Comparison of ENCODE assay signal across 8 mouse cellular contexts in the genomic region with DNA sequence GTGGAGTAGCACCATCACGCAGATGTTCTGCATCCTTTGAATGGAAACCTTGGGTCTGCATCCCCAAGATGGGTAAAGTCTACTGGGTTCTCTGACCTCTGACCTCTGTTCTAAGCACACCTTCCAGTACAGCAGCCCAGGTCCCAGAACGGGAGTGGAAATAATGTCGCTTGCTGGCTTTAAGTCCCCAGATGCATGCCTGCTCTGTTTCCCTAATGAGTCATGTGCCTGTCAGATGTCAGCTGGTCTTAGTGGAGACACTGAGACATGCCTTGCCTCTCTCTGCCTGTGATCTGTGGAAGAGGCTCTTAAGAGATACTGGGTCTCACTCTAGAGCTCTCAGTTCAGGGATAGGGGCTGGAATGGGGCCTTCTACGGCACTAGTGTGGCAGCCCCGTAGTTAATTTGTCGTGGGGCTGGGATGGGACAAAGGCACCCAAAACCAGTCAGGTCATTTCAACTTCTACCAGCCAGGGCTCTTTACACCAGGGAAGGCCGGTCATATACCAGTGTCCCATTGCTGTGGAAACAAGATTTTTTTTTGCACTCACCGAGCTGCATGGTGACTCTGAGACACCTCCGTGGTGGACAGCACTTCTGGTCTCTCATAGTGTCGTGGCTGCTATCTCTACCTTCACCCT.
DNase-seq lines count a peak whose midpoint lies in the region; ATAC-seq lines count a peak whose summit lies in the region.

No protein-coding gene starts in this region.

- H3K27ac ChIP-seq in embryonic facial prominence, embryonic 11.5 days (replicated peaks; ENCODE audit: low read depth, low read length): peak overlapping the region; percentile 91
- peak overlapping the region; percentile 99 for H3K27ac ChIP-seq in hindbrain, embryonic 15.5 days (replicated peaks)
- peak overlapping the region; percentile 100 for H3K27ac ChIP-seq in neural tube, embryonic 14.5 days (ENCODE audit: low read depth, low read length)

- ATAC-seq in embryonic facial prominence, embryonic 11.5 days (replicated peaks; ENCODE audit: insufficient number of reproducible peaks, low FRiP score, low TSS enrichment, low read depth): 0 out of 2 replicates have a peak, but pooled peaks have one; percentile 7
- ATAC-seq in hindbrain, embryonic 15.5 days (ENCODE audit: low FRiP score, low read depth): no peak
- peak; percentile 3 for ATAC-seq in neural tube, embryonic 14.5 days (ENCODE audit: low read depth)

- no peaks in the 10 kb centered on the region for H3K27me3 ChIP-seq in embryonic facial prominence, embryonic 11.5 days (ENCODE audit: control insufficient read depth, insufficient read depth, low read length)
- H3K27me3 ChIP-seq in hindbrain, embryonic 15.5 days: no peaks in the 10 kb centered on the region
- H3K27me3 ChIP-seq in neural tube, embryonic 14.5 days (ENCODE audit: control insufficient read depth, insufficient read depth, low read length): no peaks in the 10 kb centered on the region

- H3K9me3 ChIP-seq in embryonic facial prominence, embryonic 11.5 days (replicated peaks; ENCODE audit: control insufficient read depth, low read length): no peaks in the 10 kb centered on the region
- H3K9me3 ChIP-seq in hindbrain, embryonic 15.5 days: no peaks in the 10 kb centered on the region
- H3K9me3 ChIP-seq in neural tube, embryonic 14.5 days (ENCODE audit: control insufficient read depth, low read length): no peaks in the 10 kb centered on the region

- WGBS in embryonic facial prominence, embryonic 11.5 days: 33% methylated on average over 10 of the region's 10 CpGs
- WGBS in hindbrain, embryonic 15.5 days: 14% methylated on average over 10 of the region's 10 CpGs
- 12% methylated on average over 10 of the region's 10 CpGs for WGBS in neural tube, embryonic 14.5 days

- H3K9ac ChIP-seq in embryonic facial prominence, embryonic 11.5 days (replicated peaks; ENCODE audit: low read length): peak overlapping the region; percentile 14; the same call in 1 of the 2 replicates
- peak overlapping the region; percentile 29 for H3K9ac ChIP-seq in hindbrain, embryonic 15.5 days
- peak overlapping the region; percentile 55 for H3K9ac ChIP-seq in neural tube, embryonic 14.5 days (replicated peaks; ENCODE audit: low read depth, low read length)

- peak; percentile 32 for DNase-seq in layer of hippocampus, adult 9-11 months
- no peak for DNase-seq in layer of hippocampus, adult 9-10 months (ENCODE audit: low spot score)
- DNase-seq in embryonic facial prominence, embryonic 11.5 days (ENCODE audit: low spot score): peak; percentile 22
- DNase-seq in left cerebral cortex, adult 11 months (ENCODE audit: low spot score): no peak
- no peak for DNase-seq in gastrocnemius, postnatal 10 days
- DNase-seq in frontal cortex, postnatal 14 days (ENCODE audit: low spot score in 2 of 2): no peak

- H3K36me3 ChIP-seq in embryonic facial prominence, embryonic 11.5 days (replicated peaks; ENCODE audit: control insufficient read depth, insufficient read depth, low read depth, low read length): peaks cover 2% of the 10 kb centered on the region
- peaks cover 9% of the 10 kb centered on the region; the same call in 1 of the 2 replicates for H3K36me3 ChIP-seq in hindbrain, embryonic 15.5 days
- peaks cover 5% of the 10 kb centered on the region; the same call in 1 of the 2 replicates for H3K36me3 ChIP-seq in neural tube, embryonic 14.5 days (ENCODE audit: control insufficient read depth, insufficient read depth, low read length)

- no peak overlapping the region for H3K4me3 ChIP-seq in embryonic facial prominence, embryonic 11.5 days (ENCODE audit: low read depth, low read length)
- H3K4me3 ChIP-seq in hindbrain, embryonic 15.5 days: no peak overlapping the region
- no peak overlapping the region for H3K4me3 ChIP-seq in neural tube, embryonic 14.5 days (ENCODE audit: low read depth, low read length)

- no peak overlapping the region for H3K4me2 ChIP-seq in embryonic facial prominence, embryonic 11.5 days (ENCODE audit: low read depth, low read length)
- H3K4me2 ChIP-seq in hindbrain, embryonic 15.5 days: peak overlapping the region; percentile 33
- H3K4me2 ChIP-seq in neural tube, embryonic 14.5 days (ENCODE audit: low read depth, low read length): peak overlapping the region; percentile 34

- peaks cover 23% of the 10 kb centered on the region for H3K4me1 ChIP-seq in embryonic facial prominence, embryonic 11.5 days (ENCODE audit: control insufficient read depth, insufficient read depth, low read length)
- H3K4me1 ChIP-seq in hindbrain, embryonic 15.5 days (replicated peaks): peaks cover 73% of the 10 kb centered on the region
- peaks cover 67% of the 10 kb centered on the region for H3K4me1 ChIP-seq in neural tube, embryonic 14.5 days (ENCODE audit: control insufficient read depth, insufficient read depth, low read length)

Comparison
In these comparisons a context has a peak if more than half of its experiments do, and no peak if none do; other contexts are left out.
1. DNase-seq: peak in layer of hippocampus, adult 9-11 months (single experiment) and embryonic facial prominence, embryonic 11.5 days (single experiment); none in layer of hippocampus, adult 9-10 months (single experiment), left cerebral cortex, adult 11 months (single experiment), gastrocnemius, postnatal 10 days (single experiment) and frontal cortex, postnatal 14 days (0 of 2).
2. Peak in every context shown above with its lines, with median percentiles within 50 percentile points of each other: H3K27ac ChIP-seq and H3K9ac ChIP-seq.